Mouse (Mus musculus) embryonic stem cell, embryonic (primary cell): Measurements from ENCODE around the gene Il9r.

ENCODE experiments used
- CTCF ChIA-PET, 4 experiments: fragments of 300-600 bp in 2 of 4; fragments of 350-600 bp in 2 of 4; sonication (Branson Sonifier 250); formaldehyde crosslinking; loops; one replicate each; lab custom pipeline; 2022; ENCODE audit warnings: inconsistent platforms in 2 of 4; lab: Charles Lee
- POLR2A ChIA-PET, 4 experiments: fragments of 300-600 bp in 2 of 4; fragments of 350-600 bp in 2 of 4; sonication (Branson Sonifier 250); formaldehyde crosslinking; loops; one replicate each; lab custom pipeline; 2022; ENCODE audit warnings: antibody characterized with exemption in 4 of 4, inconsistent platforms in 1 of 4; lab: Charles Lee

The Il9r gene

DNA sequence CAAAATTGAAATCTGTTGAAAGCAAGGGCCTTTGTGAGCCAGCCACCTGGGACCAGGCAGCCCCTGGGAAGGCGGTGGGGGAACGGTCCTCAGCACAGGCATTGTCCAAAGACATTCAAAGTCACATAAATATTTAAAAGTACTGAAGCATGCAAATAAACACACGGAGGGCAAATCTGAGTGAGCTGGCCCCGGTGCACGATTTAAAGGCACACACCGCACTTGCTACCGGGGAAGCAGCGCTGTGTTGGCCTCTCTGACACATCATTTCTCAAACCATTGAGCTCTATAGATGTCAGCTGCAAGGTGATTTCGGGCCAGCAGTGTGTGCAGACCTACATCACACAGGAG, 61.5 kb downstream of the Il9r start:
- ChIA-PET CTCF (interaction anchor here (0.6 to 2.0 kb wide), 9 partner anchors 11 to 475 kb away, joined by 3 to 7 read pairs (median 3); partner anchors contain the start of gene Snrnp25 (in 1 of the 4)), POLR2A (interaction anchor here in 2 of 4 experiments (0.6 to 1.6 kb wide), 6 partner anchors 11 to 412 kb away, joined by 3 to 4 read pairs (median 3); no protein-coding TSS in a partner anchor)

DNA sequence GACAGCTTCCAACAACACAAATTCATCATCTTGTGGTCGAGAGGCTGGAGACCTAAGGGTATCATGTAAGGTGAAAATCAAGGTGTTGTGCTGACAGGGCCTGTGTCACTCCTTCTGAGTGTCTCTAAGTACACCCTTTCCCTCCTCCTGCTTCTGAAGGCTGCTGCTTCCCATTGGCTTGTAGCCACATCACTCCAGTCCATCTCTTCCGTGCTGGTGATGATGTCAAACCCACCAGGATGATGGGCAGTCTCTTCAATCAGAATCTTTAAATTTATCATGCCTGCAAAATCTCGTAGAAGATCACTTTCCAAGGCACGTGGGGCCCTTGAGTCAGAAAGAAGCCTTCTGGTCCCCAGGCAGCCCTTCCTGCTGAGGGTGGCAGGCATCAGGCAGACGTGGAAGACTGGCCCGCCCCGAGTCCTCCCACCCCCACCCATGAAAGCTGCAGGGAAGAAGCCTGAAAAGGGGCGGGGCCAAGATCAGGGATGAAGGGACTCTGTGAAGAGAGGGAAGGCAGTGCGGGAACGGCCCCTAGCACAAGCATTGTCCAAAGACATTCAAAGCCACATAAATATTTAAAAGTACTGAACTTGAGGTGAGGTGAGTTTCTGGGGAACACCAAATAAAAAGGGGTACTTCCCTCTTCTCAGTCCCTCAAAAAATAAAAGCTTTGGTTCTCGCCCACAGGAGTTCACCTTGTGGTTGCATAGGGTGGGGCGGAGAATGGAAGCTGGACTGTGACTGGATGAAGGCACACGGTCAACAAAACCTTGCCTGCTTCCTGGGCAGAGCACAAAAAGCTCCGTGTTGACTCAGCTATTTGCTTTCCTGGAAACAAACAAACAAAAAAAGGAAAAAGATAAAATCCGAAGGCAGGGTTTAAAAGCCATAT, 62.1 kb downstream of the Il9r start:
- POLR2A ChIA-PET: interaction anchor here in 2 of 4 experiments (0.6 to 1.6 kb wide), 5 partner anchors 11 to 229 kb away, joined by 3 to 4 read pairs (median 3); no protein-coding TSS in a partner anchor
- CTCF ChIA-PET: interaction anchor here (0.6 to 2.0 kb wide), 8 partner anchors 11 to 474 kb away, joined by 3 to 7 read pairs (median 3); partner anchors contain the start of gene Snrnp25 (in 1 of the 4)
